Mouse (Mus musculus): ENCODE data around the gene Apba2.
A peak's percentile ranks its signal among the peaks of the same experiment; 100 is the strongest.

The Apba2 gene

DNA sequence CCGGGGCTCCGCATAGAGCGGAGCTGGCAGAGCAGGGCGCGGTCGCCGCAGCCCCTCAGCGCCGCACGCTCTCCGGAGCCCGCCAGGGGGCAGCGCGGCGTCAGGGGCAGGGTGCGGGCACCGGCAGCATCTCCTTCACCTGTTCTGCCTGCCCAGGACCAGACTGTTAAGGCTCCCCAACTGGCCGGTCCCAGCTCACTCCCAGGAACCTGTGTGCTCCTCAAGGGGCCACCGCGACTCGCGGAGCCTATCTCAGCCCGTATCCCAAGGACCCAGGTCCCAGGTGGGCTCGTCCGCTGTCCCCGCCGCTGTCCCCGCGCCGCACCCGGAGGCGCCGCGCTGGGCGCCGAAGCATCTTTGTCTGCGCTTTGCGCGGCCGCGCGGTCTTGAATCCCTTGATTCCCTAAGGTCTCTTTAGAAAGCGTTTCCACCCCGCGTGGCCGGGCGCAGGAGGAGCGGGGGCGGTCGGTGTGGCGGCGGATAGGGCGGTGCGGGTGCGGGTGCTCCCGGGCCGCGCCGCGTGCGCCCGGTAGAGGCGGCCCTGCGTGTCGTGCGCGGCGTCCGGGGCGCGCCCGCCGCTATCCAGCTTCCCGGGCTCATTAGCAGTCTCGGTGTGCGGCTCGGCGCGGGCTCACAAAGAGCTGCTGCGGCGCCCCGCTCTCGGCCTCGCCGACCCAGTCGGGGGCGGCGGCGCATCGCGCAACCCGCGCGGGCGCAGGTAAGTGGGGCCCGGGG lies at the start of gene Apba2:
Gene Apba2 (plus strand): TSS at position 171 of the 735 bp plus-strand sequence.
- no peak for DNase-seq (ENCODE audit: low read depth)

DNA sequence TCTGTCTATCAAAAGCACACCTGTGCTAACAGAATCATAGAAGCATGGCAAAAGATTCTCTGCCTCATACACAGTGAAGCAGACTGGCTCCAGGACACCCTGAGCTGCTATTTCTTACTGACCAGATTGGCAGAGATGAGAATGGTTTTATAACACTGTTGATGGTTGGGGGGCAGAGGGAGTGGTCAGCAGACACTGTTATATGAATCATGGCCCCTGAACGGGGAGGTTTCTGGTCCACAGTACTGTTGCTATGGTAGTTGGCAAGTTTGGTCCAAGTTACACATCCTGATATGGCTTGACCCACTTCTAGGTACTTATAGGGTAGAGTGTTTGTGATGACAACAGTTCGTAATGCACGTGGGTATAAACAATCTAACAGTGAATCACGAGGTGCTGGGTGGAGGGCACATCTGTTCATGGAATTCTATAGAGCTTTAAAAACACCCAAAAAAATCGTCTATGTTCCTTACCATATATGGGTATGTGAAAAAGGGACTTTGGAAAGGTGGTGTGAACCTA lies 49.6 kb upstream of the Apba2 start:
- DNase-seq (ENCODE audit: low read depth), result no peak

DNA sequence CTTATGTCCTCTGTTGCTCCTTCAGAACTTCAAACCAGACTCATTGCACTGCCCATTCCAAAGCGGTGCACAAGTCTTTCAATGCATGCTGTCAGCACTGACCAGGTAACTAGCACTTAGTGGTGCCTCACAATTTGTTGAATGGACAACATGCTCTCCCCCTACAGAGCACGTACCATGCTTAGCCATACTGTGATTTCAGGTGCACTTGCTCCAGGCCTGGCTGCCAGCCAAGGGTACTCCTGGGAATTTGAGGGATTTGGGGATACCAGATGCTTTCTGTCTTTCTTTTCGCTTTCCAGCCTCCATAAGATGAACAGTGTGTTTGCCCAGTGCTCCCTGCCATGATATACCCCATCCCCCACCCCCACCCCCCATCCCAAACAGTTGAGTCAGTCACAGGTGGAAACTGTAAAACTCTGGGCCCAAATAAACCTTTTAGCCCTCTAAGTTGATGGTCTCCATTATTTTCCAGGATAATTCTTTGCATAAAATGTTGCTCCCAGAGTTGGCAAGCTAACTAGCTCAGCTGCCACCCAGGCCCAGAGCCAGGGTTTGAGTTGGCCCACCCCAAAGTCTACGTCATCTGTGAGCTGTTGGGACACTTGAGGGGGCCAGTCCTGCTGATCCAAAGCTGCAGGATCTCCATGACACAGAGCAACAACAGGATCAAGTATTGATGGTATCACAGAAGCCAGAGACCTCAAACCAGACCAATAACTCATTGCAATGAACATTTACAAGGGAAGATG lies 48.9 kb upstream of the Apba2 start:
- no peak for DNase-seq (ENCODE audit: low read depth)

DNA sequence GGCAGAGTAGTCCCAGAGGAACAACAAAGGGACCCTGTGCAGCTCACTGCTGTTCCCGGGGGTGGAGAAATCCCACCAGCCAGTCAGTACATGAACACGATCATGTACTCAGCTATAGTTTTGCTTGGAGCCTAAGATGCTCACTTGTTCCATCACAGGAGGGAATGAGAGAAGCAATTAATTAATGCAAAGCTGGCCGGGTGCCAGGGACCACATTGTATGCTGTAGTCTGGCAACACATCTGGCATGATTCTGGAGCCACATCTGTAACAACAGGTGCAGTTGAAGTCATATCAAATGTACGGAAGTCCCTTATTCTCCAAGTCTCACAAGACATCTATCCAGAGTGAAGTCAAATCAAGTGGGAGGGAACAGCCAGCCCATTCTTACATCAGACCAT lies 45.3 kb upstream of the Apba2 start:
- DNase-seq (ENCODE audit: low read depth), result no peak

DNA sequence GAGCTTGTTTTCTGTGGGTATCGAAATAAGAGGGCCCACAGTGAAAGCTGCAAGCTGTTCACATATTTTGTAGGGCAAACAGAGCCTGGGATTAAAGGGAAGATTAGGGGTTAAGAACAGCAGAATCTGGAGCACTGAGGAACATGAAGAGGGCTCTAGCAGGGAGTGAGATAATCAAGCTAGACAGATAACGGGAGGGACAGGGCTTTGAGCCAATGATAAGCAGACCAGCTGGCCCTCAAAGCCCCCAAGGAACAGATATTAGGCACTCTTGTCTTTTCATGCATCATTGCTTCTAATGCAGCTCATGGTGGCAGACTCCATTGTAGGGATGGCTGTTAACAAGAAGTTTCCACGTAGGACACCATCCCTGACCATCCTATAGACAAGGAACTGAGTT lies 44.8 kb upstream of the Apba2 start:
- DNase-seq (ENCODE audit: low read depth), result no peak

DNA sequence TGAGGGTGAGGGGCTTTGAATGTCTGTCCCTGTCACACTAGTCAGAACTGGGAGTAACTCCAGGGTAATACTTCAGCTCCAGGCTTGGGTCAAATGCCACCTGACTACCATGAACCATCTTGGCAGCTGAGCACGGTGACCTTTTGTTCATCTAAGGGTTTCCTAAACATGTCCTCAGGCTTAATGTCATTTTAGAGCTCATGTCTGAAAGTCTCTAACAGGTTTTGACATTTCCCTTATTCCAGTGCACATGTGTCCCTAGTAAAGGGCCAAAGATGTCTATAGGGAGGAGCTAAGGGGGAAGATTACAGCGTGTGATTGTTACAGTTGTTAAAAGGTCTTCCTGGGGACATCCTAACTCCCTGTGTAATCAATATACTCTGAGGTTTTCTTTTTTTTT lies 43.7 kb upstream of the Apba2 start:
- no peak for DNase-seq (ENCODE audit: low read depth)

DNA sequence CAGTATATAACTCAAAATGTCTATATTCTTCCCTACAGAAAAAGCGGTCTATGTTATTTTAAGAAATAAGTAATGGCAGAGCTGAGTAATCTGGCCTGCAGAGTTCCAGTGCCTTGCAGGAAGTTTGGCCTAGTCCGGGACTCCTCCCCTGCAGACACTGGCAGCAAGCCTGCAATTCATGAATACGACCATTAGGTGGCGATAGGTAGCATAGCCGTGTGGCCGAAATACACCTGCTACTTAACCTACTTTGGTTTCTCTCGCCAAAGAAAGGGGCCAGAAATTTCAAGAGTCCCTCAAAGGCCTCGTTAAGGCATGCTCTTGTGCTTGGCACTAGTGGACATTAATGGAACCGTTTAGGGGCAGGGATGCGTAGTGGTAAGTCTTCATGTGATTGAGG lies 4.1 kb upstream of the Apba2 start:
- DNase-seq (ENCODE audit: low read depth), result peak; percentile 6

DNA sequence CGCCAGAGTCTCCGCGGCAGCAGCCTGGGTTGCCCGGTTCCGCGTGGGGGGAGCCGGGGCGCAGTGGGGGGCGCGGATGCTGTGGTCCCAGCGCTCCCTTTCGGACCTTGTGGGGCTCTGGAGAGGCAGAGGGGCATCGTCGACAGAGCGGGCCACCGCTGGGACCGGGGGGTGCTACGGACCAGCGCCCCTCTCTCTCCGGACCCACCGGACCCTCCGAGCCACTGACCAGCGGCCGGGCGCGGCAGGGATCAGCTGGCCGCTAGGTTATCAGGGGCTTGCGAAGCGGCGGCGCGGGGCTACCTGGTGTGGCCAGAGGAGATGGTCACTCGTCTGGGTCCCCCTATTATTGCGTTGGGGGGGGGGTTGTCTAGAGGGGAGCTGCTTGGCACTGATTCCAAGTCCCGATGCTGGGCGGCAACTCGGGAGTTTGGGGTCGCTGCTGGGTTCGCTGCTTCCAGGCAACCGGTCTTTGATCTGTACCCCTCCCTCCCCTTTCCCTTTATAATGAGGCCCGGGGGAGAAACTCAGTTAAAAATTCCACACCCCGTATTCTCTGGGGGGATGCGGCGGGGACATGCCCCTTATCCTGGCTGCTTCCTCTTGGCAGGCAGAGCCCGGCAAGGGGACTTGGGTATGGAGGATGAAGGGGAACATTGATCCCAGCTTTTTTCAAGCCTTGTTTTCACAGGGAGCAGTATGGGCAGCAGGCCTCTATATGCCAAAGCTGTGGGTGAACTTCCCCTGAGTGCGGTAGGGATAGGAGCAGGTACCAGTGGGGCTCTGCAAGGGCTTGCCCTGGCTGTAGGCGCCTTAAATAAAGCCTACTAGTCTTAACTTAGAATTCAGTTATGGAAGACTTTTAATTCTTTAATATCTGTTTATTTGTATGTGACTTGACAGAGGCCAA lies 1.0 kb downstream of the Apba2 start:
- DNase-seq (ENCODE audit: low read depth), result no peak

DNA sequence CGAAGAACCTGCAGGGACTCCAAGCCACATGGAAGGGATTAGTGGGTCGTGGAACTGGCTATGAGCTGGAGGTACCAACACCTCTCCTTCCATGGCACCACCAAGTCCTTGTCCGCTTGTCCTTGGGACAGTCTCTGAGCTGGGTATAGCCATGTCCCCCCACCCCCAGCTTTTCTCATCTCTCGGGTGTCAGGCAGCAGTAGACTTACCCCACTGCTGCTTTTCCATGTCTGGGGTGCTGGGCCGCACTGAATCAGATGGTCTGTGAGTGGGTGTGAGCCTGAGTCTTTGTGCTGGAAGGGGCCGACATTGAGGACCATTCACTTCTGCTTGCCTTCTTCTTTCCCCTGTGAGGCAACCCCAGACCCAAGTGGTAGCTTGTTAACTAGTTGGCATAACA lies 2.1 kb downstream of the Apba2 start:
- DNase-seq (ENCODE audit: low read depth), result no peak

DNA sequence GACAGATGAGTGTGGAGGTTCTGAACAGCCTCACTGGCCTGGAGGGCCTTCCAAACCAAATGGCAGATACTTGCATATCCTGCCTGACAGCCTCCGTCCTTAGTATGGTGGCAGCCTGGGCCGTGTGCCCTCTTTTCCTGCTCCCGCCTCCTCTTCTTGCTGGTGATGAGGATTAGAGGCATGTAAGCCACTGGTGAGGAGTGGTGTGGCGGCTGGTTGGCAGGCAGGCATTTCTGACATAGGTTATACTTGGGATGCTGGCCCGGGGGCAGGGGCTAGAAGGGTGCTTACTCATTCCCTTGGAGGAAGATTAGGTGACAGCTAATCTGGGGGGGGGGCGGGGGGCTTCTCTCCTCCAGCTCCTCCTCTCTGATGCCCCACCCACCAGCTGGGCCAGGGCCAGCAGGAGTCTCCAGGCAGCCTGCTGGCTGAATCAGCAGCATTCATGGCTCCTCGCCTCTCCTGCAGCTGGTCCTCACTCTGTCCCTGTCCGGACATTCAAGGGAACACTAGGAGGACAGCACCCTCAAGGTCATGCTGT lies 3.3 kb downstream of the Apba2 start:
- DNase-seq (ENCODE audit: low read depth), result no peak

DNA sequence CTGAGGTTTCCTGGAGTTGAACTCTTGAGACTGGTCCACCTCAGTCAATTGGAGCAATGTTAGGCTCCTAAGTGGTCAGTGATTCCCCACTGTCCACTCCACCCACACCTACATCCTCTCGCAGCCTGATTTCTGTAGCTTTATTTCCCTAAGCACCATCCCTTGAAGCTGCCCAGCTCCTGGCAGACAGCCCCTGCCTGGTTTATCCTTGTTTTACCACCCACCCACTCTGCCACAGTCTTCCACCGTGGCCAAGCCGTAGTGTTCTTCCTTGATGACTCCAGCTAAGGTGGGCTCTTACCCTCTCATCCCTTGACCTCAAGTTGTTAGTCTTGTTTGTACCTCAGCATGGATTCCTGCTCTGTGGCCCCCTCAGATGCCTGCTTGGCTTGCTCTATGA lies 4.1 kb downstream of the Apba2 start:
- DNase-seq (ENCODE audit: low read depth), result no peak

DNA sequence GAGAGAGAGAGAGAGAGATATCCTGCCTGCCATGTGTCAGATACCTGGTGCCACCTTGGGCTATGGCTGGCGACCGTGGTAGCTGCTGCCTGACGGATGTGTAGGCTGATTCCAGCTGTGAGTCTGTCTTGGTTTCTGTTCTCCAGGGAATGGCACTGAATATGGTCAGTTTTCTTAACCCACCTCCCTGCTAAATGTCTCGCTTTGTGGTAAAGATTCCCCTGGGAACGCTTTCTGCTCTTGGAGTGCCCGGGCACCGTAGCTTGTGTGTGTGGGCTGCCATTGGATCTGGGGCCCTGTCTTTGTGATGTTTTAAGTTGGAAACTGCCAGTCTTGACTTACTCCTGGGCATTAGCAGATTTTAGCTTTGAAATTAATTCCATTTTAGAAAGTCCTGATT lies 7.3 kb downstream of the Apba2 start:
- DNase-seq (ENCODE audit: low read depth), result no peak

DNA sequence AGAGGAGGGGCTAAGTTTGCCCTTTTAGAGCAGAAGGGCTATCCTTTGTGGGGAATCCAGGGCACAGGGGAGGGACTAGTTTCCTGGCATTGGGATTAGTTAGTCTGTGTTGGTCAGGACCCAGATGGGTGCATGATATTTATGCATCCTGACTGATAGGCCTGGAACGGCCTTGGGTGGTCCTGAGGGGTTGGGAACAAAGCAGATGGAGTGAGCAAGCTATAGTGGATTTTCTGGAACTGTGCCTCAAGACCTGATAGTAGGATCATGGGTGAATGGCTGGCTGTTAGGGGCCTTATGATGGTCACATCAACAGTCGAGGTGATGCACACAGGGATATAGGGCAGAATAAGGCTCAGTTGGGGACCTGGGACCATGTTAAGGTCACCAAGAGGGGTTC lies 8.4 kb downstream of the Apba2 start:
- DNase-seq (ENCODE audit: low read depth), result no peak

DNA sequence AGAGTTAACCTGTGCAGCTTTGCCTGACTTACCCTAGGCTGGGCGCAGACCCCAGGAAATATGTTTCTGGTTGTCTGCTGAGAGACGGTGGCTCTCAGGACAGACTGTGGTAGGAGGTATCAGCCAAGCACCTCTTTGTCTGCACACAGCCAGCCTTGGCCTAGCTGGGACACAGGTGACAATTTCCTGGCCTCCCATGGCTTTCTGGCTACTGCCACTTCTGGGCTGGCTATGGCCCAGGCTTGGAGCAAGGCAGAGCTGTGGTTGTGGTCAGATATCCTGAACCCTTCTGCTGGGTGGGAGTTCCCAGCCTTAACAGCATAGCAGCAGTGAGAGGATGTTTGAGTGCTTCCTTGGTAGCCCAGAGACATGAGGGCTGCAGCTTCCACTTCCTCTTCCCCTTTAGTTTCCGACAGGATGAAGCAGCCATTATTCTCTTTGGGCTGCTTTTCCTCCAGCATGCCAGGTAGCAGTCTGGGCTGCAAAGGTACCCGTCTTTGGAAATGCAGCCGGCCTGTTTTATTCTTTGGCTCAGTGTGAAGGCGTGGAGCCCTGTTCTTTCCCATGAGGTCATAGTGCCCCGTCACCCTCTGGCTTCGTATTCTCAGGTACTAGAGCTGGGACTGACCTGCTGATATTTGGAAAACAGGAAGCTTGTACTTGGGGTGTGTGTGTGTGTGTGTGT lies 9.2 kb downstream of the Apba2 start:
- no peak for DNase-seq (ENCODE audit: low read depth)

DNA sequence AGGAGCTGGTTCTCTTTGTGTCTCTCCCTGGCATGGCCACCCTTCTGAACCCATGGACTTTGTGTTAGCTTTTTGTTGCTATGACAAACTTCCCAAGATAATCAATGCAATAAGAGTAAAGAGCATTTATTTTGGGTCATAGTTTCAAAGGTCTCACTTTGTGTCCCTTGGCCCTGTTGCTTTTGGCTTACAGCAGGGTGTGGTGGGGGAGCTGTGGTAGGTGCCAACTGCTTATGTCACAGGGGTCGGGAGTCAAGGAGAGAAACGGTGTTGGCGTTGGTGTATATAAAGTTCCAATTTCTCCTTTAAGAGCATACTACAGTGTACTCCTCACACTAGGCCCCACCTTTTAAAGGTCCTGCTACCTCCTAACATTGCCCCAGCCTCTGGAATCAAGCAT lies 12.1 kb downstream of the Apba2 start:
- DNase-seq (ENCODE audit: low read depth), result no peak

DNA sequence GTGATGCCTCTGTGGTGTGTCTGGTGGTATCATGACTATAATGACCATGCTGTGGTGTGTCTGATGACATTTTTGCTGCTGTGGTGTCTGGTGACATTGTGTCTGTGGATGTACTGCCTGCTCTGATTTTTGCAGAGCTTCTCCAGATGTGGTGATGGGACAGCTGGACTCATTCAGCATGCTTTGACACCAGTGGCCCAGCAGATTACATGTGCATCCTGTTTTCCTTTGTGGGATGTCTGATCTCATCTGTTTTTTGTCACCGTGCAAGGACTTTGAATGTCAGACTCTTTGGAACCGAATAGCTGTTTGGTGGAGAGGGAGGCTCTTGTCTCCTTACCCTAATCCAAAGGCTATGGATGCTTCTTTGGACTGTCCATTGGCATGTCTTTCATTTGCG lies 13.8 kb downstream of the Apba2 start:
- DNase-seq (ENCODE audit: low read depth), result no peak

DNA sequence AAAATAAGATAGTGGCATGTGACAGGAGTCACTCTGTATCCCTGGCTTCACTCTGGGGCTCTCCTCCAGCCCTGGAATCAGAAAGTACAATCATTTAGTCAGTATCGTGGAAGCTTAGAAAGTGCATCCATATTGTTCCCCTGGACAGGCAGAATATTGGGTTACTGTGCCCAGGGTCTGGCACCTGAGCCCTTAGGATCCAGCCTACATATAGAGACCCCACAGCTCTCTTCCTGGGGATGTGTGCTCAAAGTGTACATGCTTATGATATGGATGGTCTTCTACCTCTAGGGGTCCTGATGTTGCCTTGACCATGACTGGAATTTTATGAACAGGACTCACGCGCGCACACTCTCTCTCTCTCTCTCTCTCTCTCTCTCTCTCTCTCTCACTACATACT lies 14.4 kb downstream of the Apba2 start:
- no peak for DNase-seq (ENCODE audit: low read depth)

DNA sequence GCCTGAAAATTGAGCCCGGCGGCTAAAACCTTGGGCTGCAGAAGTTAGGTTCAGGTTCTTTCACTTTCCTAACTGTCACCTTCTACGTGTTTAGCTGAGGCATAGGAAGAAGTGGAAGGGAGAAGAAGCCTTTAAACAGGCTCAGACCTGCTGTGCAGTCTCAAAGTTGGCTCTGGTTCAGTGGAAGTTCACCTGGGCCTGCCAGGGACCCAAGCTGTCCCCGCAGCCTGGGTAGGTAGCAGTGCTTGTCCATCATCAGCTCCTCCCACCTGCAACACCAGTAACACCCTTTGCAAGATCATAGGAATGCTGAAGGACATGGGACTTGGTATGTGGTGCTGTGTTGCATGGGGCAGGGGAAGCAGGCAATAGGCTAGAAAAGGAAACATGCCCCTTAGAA lies 17.6 kb downstream of the Apba2 start:
- DNase-seq (ENCODE audit: low read depth), result no peak

DNA sequence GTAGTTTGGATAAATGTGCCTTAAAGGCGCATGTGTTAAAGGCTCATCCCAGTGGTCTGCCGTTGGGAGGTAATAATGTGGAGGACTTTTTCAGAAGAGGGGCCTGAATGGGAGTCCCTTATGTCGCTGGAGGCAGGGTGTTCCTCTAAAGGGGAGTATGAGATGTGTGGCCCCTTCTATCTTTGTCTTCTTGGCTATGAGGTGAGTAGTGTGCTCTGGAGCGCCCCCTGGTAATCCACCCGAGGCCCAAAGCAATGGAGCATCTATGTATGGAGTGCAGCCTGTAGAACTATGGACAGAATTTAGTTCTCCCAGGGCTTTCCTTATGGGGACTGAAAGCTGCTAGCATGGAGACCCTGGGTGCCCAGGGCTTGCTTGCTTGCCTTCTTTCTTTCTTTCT lies 18.0 kb downstream of the Apba2 start:
- no peak for DNase-seq (ENCODE audit: low read depth)

DNA sequence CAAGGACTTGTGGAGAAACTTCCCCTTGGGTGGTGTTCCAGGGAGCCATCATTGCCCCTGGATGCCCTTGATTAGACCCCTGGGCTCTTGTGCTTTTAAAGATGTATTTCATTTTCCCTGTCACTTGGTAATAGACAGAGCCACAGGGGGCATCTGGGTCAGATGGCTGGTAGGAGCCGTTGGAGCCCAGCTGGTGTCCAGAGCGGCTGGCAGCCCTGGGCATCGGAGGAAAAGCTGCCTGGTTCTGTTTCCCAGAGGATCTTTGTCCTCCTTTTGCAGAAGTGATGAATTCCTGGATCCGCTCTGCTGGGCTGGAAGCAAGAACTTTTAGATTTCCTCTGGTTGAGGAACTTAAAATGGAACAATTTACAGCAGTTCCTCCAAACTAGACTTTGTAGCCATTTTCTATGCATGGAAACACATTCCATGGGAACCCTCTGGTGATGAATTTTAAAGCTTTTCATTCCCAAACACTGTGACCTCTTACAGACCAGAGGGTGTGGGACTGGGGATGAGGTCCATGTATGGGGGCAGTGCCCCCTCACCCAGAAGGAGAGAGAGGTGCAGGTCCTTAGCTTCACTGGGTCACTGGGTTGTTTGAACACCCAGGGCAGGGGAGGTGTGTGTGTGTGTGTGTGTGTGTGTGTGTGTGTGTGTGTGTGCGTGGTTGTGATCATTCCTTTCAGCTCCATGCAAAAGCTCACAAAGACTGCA lies 20.3 kb downstream of the Apba2 start:
- DNase-seq (ENCODE audit: low read depth), result no peak

DNA sequence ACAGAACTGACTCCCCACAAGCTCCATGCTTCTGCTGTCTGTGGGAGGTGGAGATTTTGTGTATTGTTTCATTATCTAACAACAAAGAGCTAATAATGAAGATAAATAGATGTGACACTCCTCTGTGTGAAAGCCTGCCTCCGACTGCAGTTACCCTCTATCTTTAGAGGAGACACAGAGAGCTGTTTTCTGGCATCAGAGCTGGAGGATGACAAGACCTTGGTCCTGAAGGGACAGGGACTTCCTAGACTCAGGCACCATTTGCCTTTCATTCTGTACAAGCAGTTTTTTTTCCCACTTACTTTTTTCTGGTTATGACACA lies 20.9 kb downstream of the Apba2 start:
- no peak for DNase-seq (ENCODE audit: low read depth)
